Mouse (Mus musculus) cerebellum, postnatal 14 days (tissue): ENCODE results near the gene Ptpn3.
"Not testable (repeated sequence)": the region's sequence is repeated elsewhere in the genome, so short reads cannot be mapped to it uniquely, and the experiment has no call there.

ENCODE experiments used
- DNase-seq, 2 experiments: peaks; one replicate each; pipeline ENCODE4 v3.0.0; 2021; ENCODE audit warnings: mixed read lengths in 2 of 2

Ptpn3 gene

GRCm38 (mm10) chr4:57214114-57214513, 87.5 kb downstream of the Ptpn3 start:
- no peak for DNase-seq

- DNase-seq, result no peak
These were observed 89.9 kb downstream of the Ptpn3 start for GRCm38 (mm10) chr4:57211706-57212105.

GRCm38 (mm10) chr4:57205908-57206307, 95.7 kb downstream of the Ptpn3 start:
- no peak for DNase-seq

- DNase-seq, result peak; percentile 71 to 78
These were observed 96.9 kb downstream of the Ptpn3 start for GRCm38 (mm10) chr4:57204780-57205179.

GRCm38 (mm10) chr4:57202660-57203361, 98.8 kb downstream of the Ptpn3 start:
- DNase-seq, result no peak

- no peak for DNase-seq
These were observed 99.5 kb downstream of the Ptpn3 start for GRCm38 (mm10) chr4:57202132-57202531.

GRCm38 (mm10) chr4:57200661-57201060, 101.0 kb downstream of the Ptpn3 start:
- no peak for DNase-seq

- DNase-seq, result not testable (repeated sequence)
These were observed 102.8 kb downstream of the Ptpn3 start for GRCm38 (mm10) chr4:57198666-57199393.

- DNase-seq, result no peak
These were observed 109.9 kb downstream of the Ptpn3 start for GRCm38 (mm10) chr4:57191543-57192283.

GRCm38 (mm10) chr4:57189881-57190280, 111.8 kb downstream of the Ptpn3 start:
- DNase-seq, result no peak

- DNase-seq, result no peak
These were observed 115.6 kb downstream of the Ptpn3 start for GRCm38 (mm10) chr4:57186035-57186434.

- no peak for DNase-seq
These were observed 116.2 kb downstream of the Ptpn3 start for GRCm38 (mm10) chr4:57185462-57185861.

GRCm38 (mm10) chr4:57183493-57183892, 118.1 kb downstream of the Ptpn3 start:
- DNase-seq, result peak; percentile 37 to 41

- DNase-seq, result peak; percentile 70 to 75
These were observed 120.1 kb downstream of the Ptpn3 start for GRCm38 (mm10) chr4:57181538-57181937.

GRCm38 (mm10) chr4:57178881-57179280, 122.8 kb downstream of the Ptpn3 start:
- DNase-seq, result no peak

- DNase-seq, result no peak
These were observed 126.3 kb downstream of the Ptpn3 start for GRCm38 (mm10) chr4:57175329-57175728.

GRCm38 (mm10) chr4:57172861-57173260, 128.8 kb downstream of the Ptpn3 start:
- no peak for DNase-seq

GRCm38 (mm10) chr4:57171817-57172216, 129.8 kb downstream of the Ptpn3 start:
- no peak for DNase-seq

- no peak for DNase-seq
These were observed 133.0 kb downstream of the Ptpn3 start for GRCm38 (mm10) chr4:57168680-57169079.

GRCm38 (mm10) chr4:57168277-57168676, 133.4 kb downstream of the Ptpn3 start:
- no peak for DNase-seq

- DNase-seq, result peak; percentile 32 to 53
These were observed 134.4 kb downstream of the Ptpn3 start for GRCm38 (mm10) chr4:57166922-57167870.

- no peak for DNase-seq
These were observed 136.0 kb downstream of the Ptpn3 start for GRCm38 (mm10) chr4:57165654-57166053.
